Mouse (Mus musculus) 3134 (cell line): Measurements from ENCODE around the gene Ino80e.
"Not testable (repeated sequence)": the region's sequence is repeated elsewhere in the genome, so short reads cannot be mapped to it uniquely, and the experiment has no call there.

Experiments used
- DNase-seq: peaks from one replicate; pipeline ENCODE4 v3.0.0-alpha.2; 2011; ENCODE audit warnings: low spot score; ENCODE audit not compliant: insufficient read length; ENCODE audit errors: extremely low read depth

The Ino80e gene

DNA sequence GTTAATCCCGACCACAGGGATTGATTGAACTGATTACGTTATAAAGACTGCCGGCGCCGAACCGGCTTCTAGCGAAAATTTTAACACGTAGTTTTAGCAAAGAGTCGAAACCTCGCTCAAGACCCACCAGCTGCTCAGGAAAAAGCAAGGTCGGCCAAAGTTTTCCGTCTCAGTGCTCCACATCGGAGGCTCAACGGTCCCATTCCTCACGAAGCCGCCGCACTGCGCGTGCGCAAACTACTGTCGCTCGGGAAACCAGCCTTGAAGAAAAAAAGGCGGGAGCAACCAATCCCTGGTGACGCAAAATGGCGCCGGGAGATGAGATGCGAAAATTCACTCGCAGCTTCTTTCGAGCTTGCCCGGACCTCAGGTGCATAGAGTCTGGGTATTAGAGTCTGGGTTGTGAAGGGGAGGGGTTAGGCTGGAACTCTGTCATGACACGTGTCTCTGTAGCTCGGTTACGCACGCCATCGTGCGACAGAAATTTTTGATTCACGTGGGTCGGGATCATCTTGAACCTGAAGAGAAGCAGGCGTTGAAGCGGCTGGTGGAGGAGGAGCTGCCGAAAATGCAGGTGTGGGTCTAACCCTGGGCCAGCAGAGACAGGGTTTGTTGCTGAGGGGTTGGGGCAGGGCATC, at the start of gene Ino80e:
Ino80e (minus strand) TSS at position 231 of the 638 bp plus-strand sequence.
- DNase-seq = peak; percentile 82

DNA sequence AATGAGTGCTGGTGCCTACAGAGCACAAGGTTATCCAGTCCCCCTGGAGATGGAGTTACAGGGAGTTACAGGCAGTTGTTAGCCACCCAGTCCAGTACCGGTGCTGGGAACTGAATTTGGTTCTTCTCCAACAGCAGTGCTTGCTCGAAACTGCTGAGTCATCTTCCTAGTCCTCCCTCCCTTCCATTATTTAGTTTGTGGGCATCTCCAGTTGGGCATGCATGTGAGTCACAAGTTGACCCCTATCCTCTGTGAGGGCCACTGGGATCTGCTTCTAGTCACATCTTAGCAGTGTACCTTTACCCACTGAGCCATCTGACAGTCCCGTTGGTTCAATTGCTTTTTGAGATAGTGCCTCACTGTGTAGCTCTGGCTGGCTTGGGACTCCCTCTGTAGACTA, 43.4 kb upstream of the Ino80e start:
- peak; percentile 34 for DNase-seq

DNA sequence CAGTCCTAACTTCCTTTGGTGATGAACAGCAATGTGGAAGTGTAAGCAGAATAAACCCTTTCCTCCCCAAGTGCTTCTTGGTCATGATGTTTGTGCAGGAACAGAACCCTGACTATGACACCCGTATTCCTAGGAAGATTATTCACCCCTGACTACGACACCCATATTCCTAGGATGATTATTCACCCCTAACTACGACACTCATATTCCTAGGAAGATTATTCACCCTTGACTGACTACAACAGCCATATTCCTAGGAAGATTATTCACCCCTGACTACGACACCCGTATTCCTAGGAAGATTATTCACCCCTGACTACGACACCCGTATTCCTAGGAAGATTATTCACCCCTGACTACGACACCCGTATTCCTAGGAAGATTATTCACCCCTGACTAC, 37.6 kb upstream of the Ino80e start:
- not testable (repeated sequence) for DNase-seq

DNA sequence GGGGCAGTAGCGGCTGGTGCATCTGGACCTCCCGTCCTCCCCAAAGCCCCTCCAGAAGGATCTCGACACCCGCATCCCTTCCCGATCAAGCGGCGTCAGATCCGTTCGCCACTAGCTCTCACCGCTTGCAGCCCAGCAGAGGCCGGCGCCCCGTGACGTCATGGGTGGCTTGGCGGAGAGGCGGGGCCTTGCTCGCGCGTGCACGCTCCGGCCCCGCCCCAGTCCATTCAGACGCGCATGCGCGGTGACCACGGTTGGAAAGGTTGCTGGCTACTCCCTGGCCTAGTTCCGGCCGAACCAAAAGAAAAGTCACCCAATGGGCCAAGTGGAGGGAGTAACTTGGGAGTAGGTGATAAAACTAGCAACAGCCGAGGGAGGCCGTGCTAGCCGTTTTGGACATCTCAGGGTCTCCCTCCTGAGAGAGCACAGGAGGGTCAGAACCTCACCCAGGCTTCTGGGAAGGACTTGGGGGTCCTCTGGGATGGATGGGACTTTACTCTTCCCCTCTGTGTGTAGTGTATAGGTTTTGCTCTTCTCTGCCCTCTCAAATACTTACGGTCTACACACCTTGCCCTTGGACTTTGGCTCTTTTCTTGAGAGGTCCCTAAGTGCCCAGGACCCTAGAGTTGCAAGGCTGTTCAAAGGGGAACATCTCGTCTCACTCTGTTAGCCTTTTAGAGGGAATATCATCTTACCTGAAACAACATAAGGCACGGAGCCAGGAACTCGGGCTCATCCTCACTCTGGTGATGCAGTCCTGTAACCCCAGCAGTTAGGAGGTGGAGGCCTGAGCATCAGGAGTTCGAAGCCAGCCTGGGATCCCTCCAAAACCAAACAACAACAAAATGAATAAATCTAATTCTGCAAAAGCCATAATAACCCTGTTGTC, 36.2 kb upstream of the Ino80e start:
- peak; percentile 93 for DNase-seq

DNA sequence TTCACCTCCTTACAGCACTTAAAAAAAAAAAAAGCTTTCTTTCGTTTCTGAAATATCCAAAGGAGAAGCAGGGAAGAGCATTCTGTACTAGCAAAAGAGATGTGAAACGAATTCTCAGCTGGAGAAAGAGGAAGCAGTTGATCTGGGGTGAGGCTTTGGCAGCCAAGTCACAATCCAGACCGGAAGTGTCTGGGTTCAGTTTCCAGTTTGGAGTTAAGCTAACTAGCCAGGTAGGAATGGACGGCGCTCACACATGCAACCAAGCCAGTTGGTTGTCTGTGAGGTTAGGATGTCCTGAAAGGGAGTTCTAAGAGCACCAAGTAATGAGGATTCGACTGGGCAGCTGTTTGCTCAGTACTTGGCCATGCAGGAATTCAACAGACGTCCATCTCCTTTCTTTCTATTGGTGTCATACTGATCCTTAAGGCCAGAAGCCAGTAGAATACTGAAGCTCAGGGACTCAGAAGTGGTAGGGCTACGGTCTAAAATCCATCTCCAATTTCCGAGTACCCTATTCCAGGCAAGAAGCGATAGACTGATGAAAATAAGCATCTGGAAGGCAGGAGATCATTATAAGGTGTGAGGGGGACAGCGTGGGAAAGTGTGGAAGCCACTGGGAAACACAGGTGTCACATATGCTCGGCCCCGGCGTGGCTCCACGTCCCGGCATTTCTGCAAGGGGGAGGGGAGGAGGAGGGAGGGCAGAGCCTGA, 35.4 kb upstream of the Ino80e start:
- no peak for DNase-seq

DNA sequence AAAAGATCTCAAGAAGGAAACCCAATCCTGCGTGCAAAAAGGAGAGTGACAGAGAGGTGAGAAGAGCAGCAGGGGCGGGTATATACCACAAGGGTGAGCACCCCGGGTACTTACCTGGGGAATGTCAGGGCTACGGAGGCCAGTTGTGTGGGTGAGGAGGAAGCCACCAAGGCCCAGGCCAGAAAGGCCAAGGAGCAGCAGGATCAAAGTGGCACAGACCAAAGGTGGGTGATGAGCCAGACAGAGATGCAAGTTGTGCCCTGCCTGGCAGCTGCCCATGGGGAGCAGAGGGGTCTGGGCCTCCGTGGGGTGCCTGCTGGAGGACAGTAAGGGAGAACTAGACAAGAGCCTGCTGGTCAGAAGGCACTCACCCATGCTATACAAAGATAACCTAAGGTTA, 34.7 kb upstream of the Ino80e start:
- no peak for DNase-seq

DNA sequence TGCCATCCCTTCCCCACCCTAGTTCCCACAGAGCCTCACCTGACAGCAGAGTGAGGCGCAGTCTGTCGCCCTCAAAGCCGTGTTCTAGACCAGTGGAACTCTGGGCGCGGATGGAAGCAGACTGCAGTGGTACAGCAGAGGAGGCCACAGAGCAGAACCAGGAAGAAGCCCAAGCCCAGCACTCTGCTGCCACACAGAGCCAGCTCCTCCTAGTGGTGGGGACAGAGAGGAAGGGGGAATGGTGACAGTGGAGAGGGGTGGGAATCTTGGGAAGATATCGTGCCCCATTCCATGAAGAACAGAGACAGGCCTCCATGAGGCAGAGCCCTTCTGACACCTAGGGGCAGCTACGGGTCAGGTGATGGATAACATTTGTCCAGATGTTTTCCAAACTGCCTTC, 26.7 kb upstream of the Ino80e start:
- DNase-seq = no peak

DNA sequence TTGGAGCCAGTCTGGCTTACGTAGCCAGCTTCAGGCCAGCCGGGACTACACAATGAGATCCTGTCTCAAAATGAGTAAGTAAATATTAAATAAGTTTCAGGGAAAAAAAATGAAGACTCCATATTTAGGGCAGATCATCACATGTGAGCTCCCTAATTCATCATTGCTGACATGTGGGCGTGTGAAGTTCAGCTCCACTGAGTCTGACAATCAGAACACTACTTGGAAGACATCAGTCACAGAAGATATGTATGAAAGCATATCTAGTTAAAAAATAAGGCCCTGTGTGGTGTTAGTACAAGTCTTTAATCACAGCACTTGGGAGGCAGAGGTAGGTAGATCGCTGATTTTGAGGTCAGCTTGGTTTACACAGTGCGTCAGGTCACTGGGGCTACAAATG, 25.1 kb upstream of the Ino80e start:
- DNase-seq = no peak

DNA sequence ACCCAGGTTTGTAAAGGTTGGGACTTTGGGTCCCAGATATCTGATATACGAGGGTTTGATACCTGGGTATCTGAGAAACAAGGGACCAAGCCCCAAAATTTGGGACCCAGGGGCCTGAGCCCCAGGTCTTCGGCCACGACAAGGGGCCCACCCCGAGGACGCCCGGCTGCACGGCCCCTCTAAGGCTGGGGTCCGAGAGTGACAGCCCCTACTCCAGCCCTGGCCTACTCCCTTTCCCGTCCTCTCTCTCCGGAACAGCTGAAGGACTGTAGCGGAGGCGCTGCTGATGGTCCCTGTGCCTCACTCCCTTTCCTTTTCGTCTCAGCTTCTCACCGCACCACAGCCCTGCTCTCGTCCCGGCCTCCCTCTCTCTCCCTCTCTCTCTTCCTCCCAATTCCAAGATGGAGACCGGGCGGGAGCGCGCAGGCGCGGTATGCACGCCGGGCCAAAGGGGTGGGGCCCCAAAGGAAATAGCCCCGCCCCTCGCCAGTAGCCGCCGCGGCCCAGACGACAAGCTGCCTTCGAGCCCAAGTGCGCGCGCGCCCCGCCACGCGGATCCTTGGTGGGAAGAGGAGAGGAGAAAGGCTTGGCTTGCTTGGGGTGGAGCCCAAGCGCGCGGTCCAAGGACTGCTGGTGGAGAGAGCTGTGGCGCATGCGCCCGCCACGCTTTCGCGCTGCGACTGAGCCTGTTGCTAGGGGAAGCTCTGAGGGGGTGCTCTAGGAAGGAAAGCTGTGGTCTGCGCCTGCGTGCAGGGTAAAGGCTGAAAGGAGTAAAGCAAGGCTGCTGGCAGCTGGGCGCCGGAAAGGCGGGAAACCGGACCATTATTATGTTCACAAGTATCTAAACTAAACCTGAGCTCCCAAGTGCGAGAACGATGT, 22.3 kb upstream of the Ino80e start, which contains the start of gene Taok2:
Taok2 (minus strand) TSS at position 418 of the 879 bp plus-strand sequence.
- DNase-seq = peak; percentile 98

DNA sequence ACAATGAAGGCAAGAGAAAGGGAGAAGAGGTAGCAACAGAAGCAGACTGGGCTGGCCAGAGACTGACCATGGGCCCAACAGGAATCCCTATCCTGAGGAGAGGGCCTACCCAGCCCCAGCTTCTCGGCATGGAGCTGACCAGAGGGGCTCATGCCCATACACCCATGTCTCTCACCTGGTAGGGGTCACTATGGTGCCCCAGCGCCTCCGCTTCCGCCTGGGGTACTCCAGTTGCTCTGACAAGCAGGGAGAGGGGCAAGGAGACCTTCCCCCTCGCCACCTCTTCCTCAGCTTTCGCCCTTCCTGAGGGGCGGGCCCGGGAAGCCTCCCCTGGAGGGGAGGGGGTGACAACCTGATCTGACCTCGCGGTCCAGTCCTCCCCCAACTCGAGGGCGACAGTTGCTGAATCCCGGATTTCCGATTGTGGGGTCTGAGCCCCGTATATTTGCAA, 21.6 kb upstream of the Ino80e start:
- DNase-seq = no peak

DNA sequence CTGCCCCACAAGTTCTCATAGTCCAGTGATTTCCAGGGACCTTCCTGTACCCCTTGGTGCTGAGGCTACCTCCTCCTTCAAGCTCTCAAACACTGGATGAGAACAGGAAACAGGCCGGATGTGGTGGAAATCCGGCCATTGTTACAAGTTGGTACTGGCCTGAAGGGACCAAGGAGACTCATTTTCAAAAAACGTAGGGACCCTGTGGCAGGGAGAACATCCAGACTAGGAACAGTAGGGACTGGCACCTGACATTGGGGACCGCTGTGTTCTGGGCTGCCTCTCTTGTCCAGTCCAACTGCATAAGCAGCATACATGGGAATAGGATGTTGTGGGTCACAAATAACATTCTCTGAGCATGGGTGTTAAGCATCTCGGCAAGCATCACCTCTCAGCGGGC, 18.9 kb upstream of the Ino80e start:
- DNase-seq = no peak

DNA sequence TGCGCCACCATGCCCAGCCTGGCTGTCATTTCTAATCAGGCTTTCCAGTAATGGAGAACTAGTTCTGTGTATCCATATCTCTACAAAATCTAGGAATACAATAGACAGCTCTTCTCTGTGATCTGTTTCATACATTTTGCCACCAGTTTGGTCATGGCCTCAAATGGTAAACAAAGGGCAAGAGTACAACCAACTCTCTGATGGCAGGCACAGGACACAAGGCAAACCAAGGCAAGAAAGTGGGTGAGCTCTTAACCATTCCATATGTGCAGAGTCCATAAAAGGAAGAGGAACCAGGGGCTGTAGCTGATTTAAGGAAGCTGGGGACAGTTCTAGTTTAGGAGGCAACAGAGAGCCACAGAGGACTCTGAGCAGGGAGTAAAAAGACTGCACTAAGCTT, 15.1 kb upstream of the Ino80e start:
- no peak for DNase-seq

DNA sequence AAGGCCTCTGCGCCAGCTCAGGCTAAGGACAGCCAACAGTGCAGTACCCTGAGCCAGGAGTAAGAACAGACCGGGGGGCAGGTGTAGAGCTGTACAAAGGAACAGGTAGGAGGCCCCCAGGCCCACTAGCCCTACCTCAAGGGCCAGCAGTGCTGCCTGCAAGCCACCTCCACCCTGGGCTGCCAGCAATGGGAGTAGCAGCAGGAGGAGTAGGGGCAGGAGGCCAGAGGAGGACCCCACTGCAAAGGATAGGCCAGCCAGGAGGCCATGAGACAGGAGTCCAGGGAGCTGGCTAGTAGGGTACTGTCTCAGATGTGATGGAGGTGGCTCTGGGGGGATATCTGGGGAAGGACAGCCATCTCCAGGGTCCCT, 8.3 kb upstream of the Ino80e start:
- DNase-seq = no peak

DNA sequence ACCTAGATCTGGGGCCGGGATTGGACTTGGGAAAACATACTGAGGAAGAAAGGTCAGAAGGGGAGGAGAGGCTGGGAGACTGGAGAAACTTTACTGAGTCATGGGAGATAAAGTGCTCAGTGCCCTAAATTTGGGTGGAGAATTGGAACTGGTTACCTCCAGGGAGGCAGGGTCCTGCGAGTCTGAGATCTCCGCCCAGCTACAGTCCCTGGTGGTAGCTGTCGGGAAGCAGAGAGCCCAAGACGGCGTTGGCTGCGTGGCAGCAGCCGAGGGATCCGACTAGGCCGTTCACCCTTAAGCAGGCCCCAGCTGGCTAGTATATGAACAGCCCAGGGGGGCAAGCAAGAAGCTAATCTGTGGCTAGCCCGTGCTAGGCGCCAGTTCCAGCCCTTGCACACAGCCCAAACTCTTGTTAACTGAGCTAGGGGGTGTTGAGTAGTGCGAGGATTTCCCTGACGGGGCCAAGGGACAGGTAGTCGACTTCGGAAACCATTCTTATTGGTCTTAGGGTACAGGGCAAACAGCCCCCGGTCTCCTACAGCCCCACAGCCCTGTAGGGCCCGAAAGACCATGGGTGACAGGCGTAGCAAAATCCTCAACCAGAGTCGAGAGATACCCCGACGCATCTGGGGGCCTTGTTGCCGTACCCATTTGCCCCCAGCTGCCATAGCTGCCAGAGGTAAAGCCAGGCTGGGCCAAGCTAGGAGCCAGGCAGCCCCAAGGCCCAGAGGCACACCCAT, 7.8 kb upstream of the Ino80e start:
- DNase-seq = no peak

DNA sequence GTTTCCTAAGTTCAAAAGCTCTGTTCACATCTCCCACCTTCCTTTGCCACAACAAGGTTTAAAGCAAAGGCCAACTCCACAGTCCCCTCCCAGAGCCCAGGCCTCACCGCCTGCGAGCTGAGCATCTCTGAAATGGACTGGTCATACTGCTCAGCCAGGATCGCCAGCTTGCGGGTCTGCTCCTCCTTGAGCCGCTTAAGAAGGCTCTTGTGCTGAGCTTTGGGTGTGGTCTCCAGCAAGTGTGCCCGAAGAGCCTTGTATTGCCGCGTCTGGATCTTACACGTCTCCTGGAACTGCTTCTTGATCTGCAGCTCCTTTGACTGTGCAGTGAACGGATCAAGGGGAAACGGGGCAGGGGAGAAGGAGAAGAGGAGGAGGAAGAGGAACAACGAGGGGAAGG, 5.8 kb upstream of the Ino80e start:
- DNase-seq = no peak

DNA sequence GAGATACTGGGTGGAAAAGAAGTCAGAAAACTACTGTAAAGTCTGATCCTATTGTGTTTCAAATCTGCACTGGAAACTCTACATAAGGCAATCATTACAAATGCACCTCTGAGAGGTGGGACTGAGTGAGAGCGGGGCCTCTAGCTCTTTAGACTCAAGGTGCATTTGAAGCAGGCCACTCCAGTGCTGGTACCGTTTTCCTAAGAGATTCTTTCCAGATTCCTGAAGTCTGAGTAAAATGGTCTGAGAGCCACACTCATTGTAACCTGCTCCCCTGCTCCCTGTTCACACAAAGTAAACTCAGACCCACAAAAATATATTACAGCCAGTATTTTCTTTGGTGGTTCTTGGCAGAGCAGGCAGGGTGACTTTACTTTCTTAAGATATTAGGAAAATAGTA, 5.4 kb upstream of the Ino80e start:
- no peak for DNase-seq

DNA sequence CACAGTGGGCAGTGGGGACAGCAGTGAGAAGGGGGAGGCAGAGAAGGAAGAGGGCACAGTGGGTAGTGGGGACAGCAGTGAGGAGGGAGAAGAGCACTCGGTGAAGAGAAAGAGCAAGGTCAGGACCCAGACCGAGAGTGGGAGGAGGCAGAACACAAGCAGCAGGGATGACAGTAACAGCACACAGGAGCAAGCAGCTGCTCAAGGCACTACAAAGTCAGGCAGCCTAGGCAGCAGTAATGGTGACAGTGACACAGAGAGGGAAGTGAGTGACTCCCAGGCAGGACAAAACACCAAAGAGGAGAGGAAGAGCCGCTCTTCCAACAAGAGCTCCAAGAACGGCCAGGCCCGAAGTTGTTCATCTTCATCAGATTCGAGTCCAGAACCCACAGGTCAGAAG, 1.6 kb upstream of the Ino80e start:
- DNase-seq = no peak

DNA sequence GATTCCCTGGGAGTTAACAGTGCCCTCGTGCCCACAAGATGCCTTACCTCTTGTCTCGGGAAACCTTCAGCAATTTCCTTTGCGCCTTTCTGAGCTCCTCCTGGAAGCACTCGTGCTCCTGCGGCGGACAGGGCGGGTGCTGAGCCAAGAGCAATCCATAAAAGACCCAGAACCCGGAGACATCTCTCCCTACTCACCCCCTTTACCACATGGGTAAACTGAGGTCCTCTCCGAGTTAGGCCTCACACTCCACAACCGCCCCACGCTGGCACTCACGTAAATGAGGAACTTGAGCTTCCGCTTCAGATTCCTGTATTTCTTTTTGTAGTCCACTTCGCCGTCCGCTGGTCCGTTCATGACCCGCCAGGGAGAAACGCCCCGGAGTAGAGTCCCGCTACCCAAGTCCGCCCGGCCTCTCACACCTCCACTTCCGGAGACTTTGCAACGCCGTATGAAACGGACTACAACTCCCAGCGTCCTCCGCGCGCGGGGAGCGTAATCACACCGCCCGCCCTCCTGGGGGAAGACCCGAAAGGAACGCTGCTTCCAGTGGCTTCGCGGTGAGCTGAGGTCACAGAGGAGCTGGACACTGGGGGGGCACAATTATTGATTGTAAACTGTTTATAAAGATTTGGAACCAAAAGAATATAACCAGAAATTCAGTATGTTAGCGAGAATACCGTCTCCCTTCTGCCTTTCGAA, 597 bp downstream of the Ino80e start, which contains the start of gene Hirip3:
Hirip3 (plus strand) TSS at position 544 of the 702 bp plus-strand sequence.
- peak; percentile 95 for DNase-seq

DNA sequence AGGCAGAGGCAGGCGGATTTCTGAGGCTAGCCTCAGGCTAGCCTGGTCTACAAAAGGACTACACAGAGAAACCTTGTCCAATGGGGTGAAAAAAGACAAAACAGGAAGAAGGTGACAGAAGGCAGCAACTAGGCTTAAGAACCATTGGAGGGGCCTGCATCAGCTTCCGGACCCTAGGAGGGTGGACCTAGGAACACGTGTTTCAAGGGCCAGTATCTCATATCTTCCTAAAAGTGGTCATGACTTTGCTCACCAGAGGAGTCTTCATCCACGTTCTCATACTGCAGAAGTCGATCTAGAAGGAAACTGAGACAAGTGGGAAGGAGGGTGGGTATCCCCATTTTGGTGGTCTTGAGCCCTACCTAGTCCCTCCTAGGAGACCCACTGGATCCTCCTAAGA, 1.2 kb downstream of the Ino80e start:
- no peak for DNase-seq
